Mouse (Mus musculus): ENCODE measurements around the gene Dmgdh.

- TF ChIP-seq GATA1 (IDR thresholded peaks at IDR 0.05; ENCODE audit: borderline replicate concordance, low read length) (no peak), FLI1 (IDR thresholded peaks at IDR 0.05; ENCODE audit: low read length) (no peak)
These were observed 41.3 kb upstream of the Dmgdh start for GRCm38 (mm10) chr13:93632927-93633326.
